8 mouse cellular contexts compared by ENCODE assay signal in the genomic region with DNA sequence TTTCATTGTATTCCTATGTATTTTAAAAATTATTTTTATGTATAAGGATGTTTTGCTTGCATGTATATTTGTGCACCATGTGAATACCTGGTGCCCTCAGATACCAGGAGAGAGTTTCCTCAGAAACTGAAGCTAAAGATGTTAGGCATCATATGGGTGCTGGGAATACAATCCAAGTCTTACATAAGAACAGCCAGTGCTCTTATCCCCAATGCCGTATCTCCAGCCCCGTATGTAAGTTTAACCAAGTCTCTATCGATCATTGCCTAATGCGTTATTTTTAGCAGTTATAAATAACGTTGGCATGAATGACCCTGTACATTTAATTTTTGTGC. TPM values are rescaled to one million over a fixed set of nuclear protein-coding genes. Genes with fewer than 3 reads are reported as not detected.
DNase-seq lines count a peak whose midpoint lies in the region; ATAC-seq and TF ChIP-seq lines count a peak whose summit lies in the region.

No protein-coding gene starts in this region.

- no peak overlapping the region for H3K4me2 ChIP-seq in heart, embryonic 16.5 days (ENCODE audit: low read depth, low read length)
- no peak overlapping the region for H3K4me2 ChIP-seq in embryonic facial prominence, embryonic 12.5 days (replicated peaks)
- peak overlapping the region; percentile 59; the same call in 1 of the 2 replicates for H3K4me2 ChIP-seq in hindbrain, postnatal 0 days (ENCODE audit: low read depth, low read length)
- H3K4me2 ChIP-seq in midbrain, embryonic 14.5 days (ENCODE audit: low read length) = peak overlapping the region; percentile 22; the same call in 1 of the 2 replicates

- H3K36me3 ChIP-seq in heart, embryonic 16.5 days (ENCODE audit: control insufficient read depth, insufficient read depth) = peaks cover 32% of the 10 kb centered on the region
- H3K36me3 ChIP-seq in embryonic facial prominence, embryonic 12.5 days = peaks cover 42% of the 10 kb centered on the region
- H3K36me3 ChIP-seq in hindbrain, postnatal 0 days (ENCODE audit: insufficient read depth, low read length) = peaks cover 38% of the 10 kb centered on the region
- H3K36me3 ChIP-seq in midbrain, embryonic 14.5 days (ENCODE audit: control insufficient read depth, insufficient read depth, low read length) = peaks cover 44% of the 10 kb centered on the region

- peak overlapping the region; percentile 93 for H3K4me3 ChIP-seq in heart, embryonic 16.5 days (ENCODE audit: low read length)
- H3K4me3 ChIP-seq in embryonic facial prominence, embryonic 12.5 days = 0 out of 2 replicates have a peak overlapping the region, but pooled peaks have one; percentile 94
- peak overlapping the region; percentile 74 for H3K4me3 ChIP-seq in hindbrain, postnatal 0 days (ENCODE audit: low read length)
- peak overlapping the region; percentile 94; the same call in 1 of the 2 replicates for H3K4me3 ChIP-seq in midbrain, embryonic 14.5 days (replicated peaks; ENCODE audit: low read depth, low read length)

- intact Hi-C loops in heart, postnatal 36 days (cut with DNase I) = no loop called here

- DNase-seq in heart, postnatal 36 days = no peak
- no peak for DNase-seq in hindbrain, postnatal 0 days (ENCODE audit: low spot score)
- no peak for DNase-seq in midbrain, embryonic 14.5 days
- no peak for DNase-seq in left cerebral cortex, adult 18-20 months (ENCODE audit: low spot score in 2 of 2)
- no peak for DNase-seq in adrenal gland, adult (ENCODE audit: inconsistent age in 2 of 2, low spot score in 1 of 2)
- DNase-seq in adrenal gland, postnatal 25 days = no peak

- TF ChIP-seq CTCF in hindbrain, postnatal 0 days (IDR thresholded peaks at IDR 0.05; ENCODE audit: low read depth) = no peak

- no peaks in the 10 kb centered on the region for H3K9me3 ChIP-seq in heart, embryonic 16.5 days (replicated peaks; ENCODE audit: control insufficient read depth, low read length)
- H3K9me3 ChIP-seq in embryonic facial prominence, embryonic 12.5 days = no peaks in the 10 kb centered on the region
- H3K9me3 ChIP-seq in hindbrain, postnatal 0 days (ENCODE audit: low read length) = no peaks in the 10 kb centered on the region
- H3K9me3 ChIP-seq in midbrain, embryonic 14.5 days (ENCODE audit: control insufficient read depth, low read length) = no peaks in the 10 kb centered on the region

- H3K27me3 ChIP-seq in heart, embryonic 16.5 days (ENCODE audit: control insufficient read depth, insufficient read depth, low read length) = no peaks in the 10 kb centered on the region
- no peaks in the 10 kb centered on the region for H3K27me3 ChIP-seq in embryonic facial prominence, embryonic 12.5 days
- no peaks in the 10 kb centered on the region for H3K27me3 ChIP-seq in hindbrain, postnatal 0 days (ENCODE audit: insufficient read depth, low read length)
- no peaks in the 10 kb centered on the region for H3K27me3 ChIP-seq in midbrain, embryonic 14.5 days (ENCODE audit: control insufficient read depth, insufficient read depth, low read length)

- no peak for ATAC-seq in heart, embryonic 16.5 days (replicated peaks; ENCODE audit: extremely low read depth, insufficient read depth, low FRiP score)
- ATAC-seq in embryonic facial prominence, embryonic 12.5 days (ENCODE audit: insufficient number of reproducible peaks, insufficient read depth, low FRiP score, low TSS enrichment) = no peak
- ATAC-seq in hindbrain, postnatal 0 days = no peak; the same call in 1 of the 2 replicates
- ATAC-seq in midbrain, embryonic 14.5 days (ENCODE audit: low FRiP score, low TSS enrichment) = no peak; the same call in 1 of the 2 replicates

- H3K9ac ChIP-seq in heart, embryonic 16.5 days (ENCODE audit: low read length) = peak overlapping the region; percentile 39; the same call in 1 of the 2 replicates
- H3K9ac ChIP-seq in embryonic facial prominence, embryonic 12.5 days = no peak overlapping the region
- H3K9ac ChIP-seq in hindbrain, postnatal 0 days (replicated peaks; ENCODE audit: low read length) = no peak overlapping the region
- H3K9ac ChIP-seq in midbrain, embryonic 14.5 days (replicated peaks; ENCODE audit: low read length) = no peak overlapping the region

- peaks cover 6% of the 10 kb centered on the region for H3K4me1 ChIP-seq in heart, embryonic 16.5 days (ENCODE audit: control insufficient read depth, insufficient read depth, low read length)
- peaks cover 13% of the 10 kb centered on the region; the same call in 1 of the 2 replicates for H3K4me1 ChIP-seq in embryonic facial prominence, embryonic 12.5 days
- peaks cover 5% of the 10 kb centered on the region; the same call in 1 of the 2 replicates for H3K4me1 ChIP-seq in hindbrain, postnatal 0 days (ENCODE audit: insufficient read depth, low read length)
- H3K4me1 ChIP-seq in midbrain, embryonic 14.5 days (ENCODE audit: control insufficient read depth, insufficient read depth, low read length) = peaks cover 6% of the 10 kb centered on the region

- no peak overlapping the region for H3K27ac ChIP-seq in heart, embryonic 16.5 days (ENCODE audit: low read length)
- no peak overlapping the region for H3K27ac ChIP-seq in embryonic facial prominence, embryonic 12.5 days
- H3K27ac ChIP-seq in hindbrain, postnatal 0 days = no peak overlapping the region
- H3K27ac ChIP-seq in midbrain, embryonic 14.5 days (replicated peaks; ENCODE audit: low read depth, low read length) = no peak overlapping the region

- 25% methylated on average over 5 of the region's 5 CpGs for WGBS in heart, embryonic 16.5 days
- WGBS in embryonic facial prominence, embryonic 12.5 days = 30% methylated on average over 5 of the region's 5 CpGs
- 34% methylated on average over 5 of the region's 5 CpGs for WGBS in hindbrain, postnatal 0 days
- 30% methylated on average over 5 of the region's 5 CpGs for WGBS in midbrain, embryonic 14.5 days

RNA-seq across cellular contexts. Expression of gene Polr2c, which starts 0.3 kb away (rescaled TPM):
- 123 and 134 TPM in 2 replicates for polyA plus RNA-seq in heart, embryonic 16.5 days (2015; fragmentation: Nextera tagmentation; extraction: Ambion mirVana)
- 10 to 100 TPM; 69.1 to 69.9 TPM for total RNA-seq in heart, postnatal 36 days (2021)
- polyA plus RNA-seq in embryonic facial prominence, embryonic 12.5 days (2016; fragmentation: Nextera tagmentation; extraction: Ambion mirVana) = 145 and 154 TPM in 2 replicates
- 65.3 and 81.6 TPM in 2 replicates for total RNA-seq in hindbrain, postnatal 0 days (2014; rRNA removed)
- polyA plus RNA-seq in hindbrain, postnatal 0 days (2015; fragmentation: Nextera tagmentation; extraction: Ambion mirVana) = 102 TPM in 2 replicates
- 117 and 127 TPM in 2 replicates for polyA plus RNA-seq in midbrain, embryonic 14.5 days (2014; fragmentation: Nextera tagmentation; extraction: Ambion mirVana)
- total RNA-seq in left cerebral cortex, adult 18-20 months (2021) = 10 to 100 TPM; 74.5 to 75.7 TPM
- 62.1 and 66.2 TPM in 2 replicates for total RNA-seq in adrenal gland, postnatal 25 days (2021)

RNA-seq across cellular contexts. Expression of gene Ciapin1, which starts 18.8 kb away (rescaled TPM):
- 88.2 and 98.8 TPM in 2 replicates for polyA plus RNA-seq in heart, embryonic 16.5 days (2015; fragmentation: Nextera tagmentation; extraction: Ambion mirVana)
- total RNA-seq in heart, postnatal 36 days (2021) = 10 to 100 TPM; 73.7 to 91.4 TPM
- polyA plus RNA-seq in embryonic facial prominence, embryonic 12.5 days (2016; fragmentation: Nextera tagmentation; extraction: Ambion mirVana) = 141 and 144 TPM in 2 replicates
- total RNA-seq in hindbrain, postnatal 0 days (2014; rRNA removed) = 62.5 and 72.6 TPM in 2 replicates
- 139 and 144 TPM in 2 replicates for polyA plus RNA-seq in hindbrain, postnatal 0 days (2015; fragmentation: Nextera tagmentation; extraction: Ambion mirVana)
- polyA plus RNA-seq in midbrain, embryonic 14.5 days (2014; fragmentation: Nextera tagmentation; extraction: Ambion mirVana) = 166 and 200 TPM in 2 replicates
- 10 to 100 TPM; 72.3 to 75.6 TPM for total RNA-seq in left cerebral cortex, adult 18-20 months (2021)
- total RNA-seq in adrenal gland, postnatal 25 days (2021) = 112 and 175 TPM in 2 replicates

RNA-seq across cellular contexts. Expression of gene Coq9, which starts 18.9 kb away (rescaled TPM):
- 194 and 209 TPM in 2 replicates for polyA plus RNA-seq in heart, embryonic 16.5 days (2015; fragmentation: Nextera tagmentation; extraction: Ambion mirVana)
- total RNA-seq in heart, postnatal 36 days (2021) = 100 to 1,000 TPM; 536 to 626 TPM
- 61.8 and 66.3 TPM in 2 replicates for polyA plus RNA-seq in embryonic facial prominence, embryonic 12.5 days (2016; fragmentation: Nextera tagmentation; extraction: Ambion mirVana)
- total RNA-seq in hindbrain, postnatal 0 days (2014; rRNA removed) = 109 and 133 TPM in 2 replicates
- 54.7 and 59.2 TPM in 2 replicates for polyA plus RNA-seq in hindbrain, postnatal 0 days (2015; fragmentation: Nextera tagmentation; extraction: Ambion mirVana)
- 54.9 and 56.0 TPM in 2 replicates for polyA plus RNA-seq in midbrain, embryonic 14.5 days (2014; fragmentation: Nextera tagmentation; extraction: Ambion mirVana)
- 10 to 100 TPM; 76.6 to 90.5 TPM for total RNA-seq in left cerebral cortex, adult 18-20 months (2021)
- total RNA-seq in adrenal gland, postnatal 25 days (2021) = 199 and 209 TPM in 2 replicates

RNA-seq across cellular contexts. Expression of gene Dok4, which starts 19.2 kb away (rescaled TPM):
- polyA plus RNA-seq in heart, embryonic 16.5 days (2015; fragmentation: Nextera tagmentation; extraction: Ambion mirVana) = 28.9 and 33.7 TPM in 2 replicates
- 10 to 100 TPM; 16.6 to 20.4 TPM for total RNA-seq in heart, postnatal 36 days (2021)
- polyA plus RNA-seq in embryonic facial prominence, embryonic 12.5 days (2016; fragmentation: Nextera tagmentation; extraction: Ambion mirVana) = 23.0 and 25.1 TPM in 2 replicates
- 121 and 127 TPM in 2 replicates for total RNA-seq in hindbrain, postnatal 0 days (2014; rRNA removed)
- 60.8 and 66.9 TPM in 2 replicates for polyA plus RNA-seq in hindbrain, postnatal 0 days (2015; fragmentation: Nextera tagmentation; extraction: Ambion mirVana)
- polyA plus RNA-seq in midbrain, embryonic 14.5 days (2014; fragmentation: Nextera tagmentation; extraction: Ambion mirVana) = 65.0 and 77.9 TPM in 2 replicates
- total RNA-seq in left cerebral cortex, adult 18-20 months (2021) = 10 to 100 TPM; 18.6 to 20.9 TPM
- total RNA-seq in adrenal gland, postnatal 25 days (2021) = 8.8 and 15.3 TPM in 2 replicates

RNA-seq across cellular contexts. Expression of gene Ccl17, which starts 46.7 kb away (rescaled TPM):
- polyA plus RNA-seq in heart, embryonic 16.5 days (2015; fragmentation: Nextera tagmentation; extraction: Ambion mirVana) = 0.44 and 0.51 TPM in 2 replicates
- total RNA-seq in heart, postnatal 36 days (2021) = not detected
- not detected in 2 replicates for polyA plus RNA-seq in embryonic facial prominence, embryonic 12.5 days (2016; fragmentation: Nextera tagmentation; extraction: Ambion mirVana)
- not detected in 2 replicates for total RNA-seq in hindbrain, postnatal 0 days (2014; rRNA removed)
- 2.7 and 4.8 TPM in 2 replicates for polyA plus RNA-seq in hindbrain, postnatal 0 days (2015; fragmentation: Nextera tagmentation; extraction: Ambion mirVana)
- polyA plus RNA-seq in midbrain, embryonic 14.5 days (2014; fragmentation: Nextera tagmentation; extraction: Ambion mirVana) = 0.81 TPM in 1 of 2 replicates, not detected in the other
- total RNA-seq in left cerebral cortex, adult 18-20 months (2021) = 1 to 10 TPM; 8.3 to 9.2 TPM
- 0.70 TPM in 1 of 2 replicates, not detected in the other for total RNA-seq in adrenal gland, postnatal 25 days (2021)

Comparison
In these comparisons a context has a peak if more than half of its experiments do, and no peak if none do; other contexts are left out.
1. H3K4me2 ChIP-seq: peak in hindbrain, postnatal 0 days (single experiment) and midbrain, embryonic 14.5 days (single experiment); none in heart, embryonic 16.5 days (single experiment) and embryonic facial prominence, embryonic 12.5 days (single experiment).
2. Peak in every context shown above with its lines, with median percentiles within 50 percentile points of each other: H3K4me3 ChIP-seq.